Mouse (Mus musculus): ENCODE measurements at regions not wholly inside any gene's neighbourhood (a gene's known extent, or its start where the extent isn't known, plus 50 kb on each side); places are given as distances from the start of the nearest gene placed in this dataset.

DNA sequence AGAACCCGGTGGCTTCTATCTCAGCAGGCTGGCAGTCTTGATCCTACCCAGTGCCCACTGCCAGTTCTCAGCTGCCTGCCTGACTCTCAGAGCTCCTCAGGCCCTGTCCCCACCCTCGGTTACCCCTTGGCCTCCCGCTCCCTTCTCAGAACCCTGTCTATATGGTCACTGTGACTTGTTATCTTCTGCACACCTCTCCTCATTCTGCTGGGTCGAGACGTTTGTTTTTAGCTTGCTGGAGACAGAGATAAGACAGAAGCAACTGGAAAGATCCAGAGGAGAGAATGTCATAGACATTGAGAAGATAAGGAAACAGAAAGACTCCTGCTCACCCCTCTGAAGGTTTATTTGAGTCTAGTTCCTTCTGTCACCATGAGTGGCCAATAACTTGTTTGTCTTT, 53.8 kb upstream of the Phc1 start:
- no peak for DNase-seq

DNA sequence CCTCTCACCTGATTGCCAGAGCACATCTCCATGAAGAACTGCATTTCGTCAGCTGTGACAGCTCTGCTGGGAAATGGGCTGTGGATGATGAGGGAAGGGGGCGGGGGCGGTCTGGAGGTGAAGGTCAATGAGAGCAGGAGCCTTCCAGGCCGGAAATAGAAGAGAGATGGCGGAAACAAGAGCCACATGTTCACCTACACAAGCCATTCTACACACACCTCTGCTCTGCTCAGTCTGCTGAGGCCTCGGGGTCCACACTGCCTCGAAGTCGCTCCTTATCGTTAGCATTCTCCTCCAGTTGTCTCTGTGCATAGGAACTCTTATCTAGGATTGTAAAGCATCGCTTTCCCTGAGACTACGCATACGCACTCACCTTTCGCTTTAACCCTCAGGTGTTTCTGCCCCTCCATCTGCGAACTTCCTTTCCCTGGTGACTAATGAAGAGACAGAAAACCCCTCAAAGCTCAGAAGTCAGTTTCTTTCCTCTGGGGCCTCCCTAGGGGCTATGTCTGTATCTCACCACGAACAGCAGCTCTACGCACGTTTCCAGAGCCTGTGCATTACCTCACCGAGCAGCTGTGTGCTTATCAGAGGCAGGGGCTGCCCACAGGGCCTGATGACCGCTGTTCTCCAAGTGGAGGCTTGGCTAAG, 53.0 kb upstream of the Phc1 start:
- no peak for DNase-seq

DNA sequence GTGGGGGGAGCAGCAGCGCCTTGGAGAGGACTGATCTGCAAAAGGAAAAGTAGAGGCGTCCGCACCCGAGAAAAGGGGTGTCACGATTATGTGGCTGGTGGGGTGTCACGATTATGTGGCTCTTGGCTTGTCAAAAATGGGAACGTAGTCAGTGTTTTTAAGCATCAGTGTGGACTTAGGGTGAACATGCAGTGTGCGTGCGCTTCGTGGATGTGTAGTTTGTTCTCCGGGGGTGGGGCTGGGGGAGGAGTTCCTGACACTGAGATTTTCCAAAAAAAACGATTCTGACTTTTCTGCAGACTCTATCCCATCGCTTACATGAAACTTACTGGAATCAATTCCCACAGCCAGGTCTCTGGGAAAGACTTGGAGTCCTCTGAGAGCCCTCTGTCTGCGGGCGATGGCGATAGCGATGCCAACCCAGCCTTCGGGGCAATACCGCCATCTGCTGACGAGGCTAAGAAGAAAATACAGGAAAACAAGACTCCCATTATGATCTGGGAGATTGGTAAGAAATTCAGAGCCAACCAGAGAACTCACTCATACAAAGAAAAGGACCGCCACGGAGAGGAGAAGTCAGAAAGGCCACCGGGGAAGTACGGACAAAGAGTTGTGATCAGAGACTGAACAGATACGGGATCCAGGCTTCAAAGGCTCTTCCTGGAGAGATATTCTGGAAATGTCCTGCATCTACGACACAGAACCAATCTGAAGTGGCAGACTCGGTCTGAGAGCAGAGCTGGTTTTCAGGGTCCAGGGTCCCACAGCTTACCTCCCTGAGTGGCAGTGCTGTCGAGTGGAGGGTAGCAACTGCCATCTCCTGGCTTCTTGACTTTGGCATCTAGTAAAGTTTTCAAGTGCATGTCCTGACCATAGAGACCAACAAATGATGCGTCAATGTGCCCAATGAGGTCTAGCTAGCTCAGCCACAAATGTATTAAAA, 51.6 kb upstream of the Phc1 start:
- DNase-seq, result peak; percentile 51

DNA sequence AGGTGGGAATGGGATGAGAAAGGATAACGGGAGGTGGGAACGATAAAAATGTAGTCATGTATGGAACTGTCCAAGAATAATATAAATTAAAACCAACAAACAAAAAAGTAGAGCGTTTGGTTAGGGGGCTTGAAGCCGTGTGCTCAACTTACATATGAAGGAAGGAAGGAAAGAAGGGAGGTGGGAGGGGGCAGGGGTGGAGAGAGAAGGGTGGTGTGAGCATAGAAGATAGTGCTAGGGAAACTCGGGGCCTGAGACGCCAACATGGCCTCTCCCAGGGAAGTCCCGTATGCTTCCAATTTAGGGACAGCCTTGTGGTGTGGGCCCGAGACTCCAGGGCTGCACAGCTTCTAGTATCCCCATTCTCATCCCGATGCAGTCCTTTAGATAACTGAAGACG, 50.8 kb upstream of the Phc1 start:
- no peak for DNase-seq

DNA sequence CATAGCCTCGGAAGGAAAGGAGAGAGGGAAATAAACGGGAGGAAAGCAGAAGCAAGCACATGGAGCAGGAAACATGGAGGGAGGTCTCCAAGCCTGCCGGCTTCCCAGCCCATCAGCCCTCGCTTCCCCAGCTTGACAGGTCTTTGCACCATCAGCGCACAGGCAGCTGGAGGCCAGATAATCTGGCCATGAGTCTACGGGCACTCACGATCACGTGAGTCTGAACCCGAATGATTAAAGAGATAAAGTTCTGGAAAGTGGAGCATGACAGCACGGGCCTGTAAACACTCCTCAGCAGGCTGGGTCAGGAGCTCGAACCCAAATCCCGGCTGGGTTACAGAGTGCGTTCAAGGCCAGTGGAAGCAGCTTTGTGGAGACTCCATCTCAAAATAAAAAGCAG, 50.4 kb upstream of the Phc1 start:
- DNase-seq, result no peak
